Mouse (Mus musculus): ENCODE measurements around the gene Apoa2.

- TF ChIP-seq CTCF (IDR thresholded peaks at IDR 0.05; ENCODE audit: control insufficient read depth, insufficient read depth, insufficient replicate concordance, low read depth, low read length) (no peak), POLR2A (IDR thresholded peaks at IDR 0.05; ENCODE audit: control insufficient read depth, low read depth, low read length) (no peak)
These were observed 29.6 kb upstream of the Apoa2 start for GRCm38 (mm10) chr1:171195046-171195822.
